Mouse (Mus musculus): Measurements from ENCODE around the gene Dvl3. TPM values are rescaled to one million over a fixed set of nuclear protein-coding genes. Genes with fewer than 3 reads are reported as not detected.

The Dvl3 gene
- polyA plus RNA-seq, 1 experiment from 2014 or later: 36.2 TPM

GRCm38 (mm10) chr16:20547423-20547822 lies 30.6 kb downstream of the Dvl3 start:
- H3K4me1 ChIP-seq (ENCODE audit: control insufficient read depth, insufficient read depth, low read length): peaks cover 19% of the 10 kb centered on the region
- H3K36me3 ChIP-seq (ENCODE audit: control insufficient read depth, insufficient read depth, low read length): peaks cover 26% of the 10 kb centered on the region
- H3K27ac ChIP-seq (ENCODE audit: low read length): no peak overlapping the region
- no peak for ATAC-seq
- no peaks in the 10 kb centered on the region for H3K27me3 ChIP-seq (ENCODE audit: control insufficient read depth, insufficient read depth, low read depth, low read length)
- peak overlapping the region; percentile 80 for H3K4me3 ChIP-seq (ENCODE audit: low read depth, low read length)
- WGBS: 54% methylated on average over 5 of the region's 5 CpGs
- 0 out of 2 replicates have a peak overlapping the region, but pooled peaks have one; percentile 77 for H3K9ac ChIP-seq (ENCODE audit: low read depth, low read length)
- H3K9me3 ChIP-seq (replicated peaks; ENCODE audit: control insufficient read depth, low read length, poor library complexity, severe bottlenecking): no peaks in the 10 kb centered on the region
- peak overlapping the region; percentile 77 for H3K4me2 ChIP-seq (ENCODE audit: low read length)

- Histone ChIP-seq H3K36me3 (ENCODE audit: control insufficient read depth, insufficient read depth, low read length) (peaks cover 30% of the 10 kb centered on the region), H3K9me3 (replicated peaks; ENCODE audit: control insufficient read depth, low read length, poor library complexity, severe bottlenecking) (no peaks in the 10 kb centered on the region), H3K27ac (ENCODE audit: low read length) (peak within 1 kb of the TSS; percentile 82), H3K9ac (ENCODE audit: low read depth, low read length) (peak within 1 kb of the TSS; percentile 90), H3K4me1 (ENCODE audit: control insufficient read depth, insufficient read depth, low read length) (peaks cover 19% of the 10 kb centered on the region), H3K4me2 (ENCODE audit: low read length) (peak within 1 kb of the TSS; percentile 90), H3K4me3 (ENCODE audit: low read depth, low read length) (peak within 1 kb of the TSS; percentile 80), H3K27me3 (ENCODE audit: control insufficient read depth, insufficient read depth, low read depth, low read length) (no peaks in the 10 kb centered on the region)
- ATAC-seq: peak; percentile 99
- under 1% methylated on average over 56 of the region's 56 CpGs for WGBS
These were observed 31.5 kb downstream of the Dvl3 start, which contains the start of gene Abcf3 for GRCm38 (mm10) chr16:20548096-20548948. Gene Abcf3 (plus strand): TSS chr16:20548577.

GRCm38 (mm10) chr16:20549161-20549560 lies 32.4 kb downstream of the Dvl3 start:
- peaks cover 19% of the 10 kb centered on the region for H3K4me1 ChIP-seq (ENCODE audit: control insufficient read depth, insufficient read depth, low read length)
- peak; percentile 0; the same call in 1 of the 2 replicates for ATAC-seq
- 50% methylated on average over 9 of the region's 9 CpGs for WGBS
- peaks cover 28% of the 10 kb centered on the region for H3K36me3 ChIP-seq (ENCODE audit: control insufficient read depth, insufficient read depth, low read length)
- no peaks in the 10 kb centered on the region for H3K9me3 ChIP-seq (replicated peaks; ENCODE audit: control insufficient read depth, low read length, poor library complexity, severe bottlenecking)
- H3K4me3 ChIP-seq (ENCODE audit: low read depth, low read length): peak overlapping the region; percentile 80
- H3K27ac ChIP-seq (ENCODE audit: low read length): no peak overlapping the region
- peak overlapping the region; percentile 90 for H3K4me2 ChIP-seq (ENCODE audit: low read length)
- no peaks in the 10 kb centered on the region for H3K27me3 ChIP-seq (ENCODE audit: control insufficient read depth, insufficient read depth, low read depth, low read length)
- peak overlapping the region; percentile 90 for H3K9ac ChIP-seq (ENCODE audit: low read depth, low read length)

- Histone ChIP-seq H3K27me3 (ENCODE audit: control insufficient read depth, insufficient read depth, low read depth, low read length) (no peaks in the 10 kb centered on the region), H3K4me2 (ENCODE audit: low read length) (no peak overlapping the region), H3K27ac (ENCODE audit: low read length) (no peak overlapping the region), H3K36me3 (ENCODE audit: control insufficient read depth, insufficient read depth, low read length) (peaks cover 31% of the 10 kb centered on the region), H3K9ac (ENCODE audit: low read depth, low read length) (no peak overlapping the region), H3K4me1 (ENCODE audit: control insufficient read depth, insufficient read depth, low read length) (peaks cover 19% of the 10 kb centered on the region), H3K9me3 (replicated peaks; ENCODE audit: control insufficient read depth, low read length, poor library complexity, severe bottlenecking) (no peaks in the 10 kb centered on the region), H3K4me3 (ENCODE audit: low read depth, low read length) (no peak overlapping the region)
- no peak for ATAC-seq
- WGBS: 95% methylated on average over 5 of the region's 5 CpGs
These were observed 34.9 kb downstream of the Dvl3 start for GRCm38 (mm10) chr16:20551691-20552090.

- H3K4me3 ChIP-seq (ENCODE audit: low read depth, low read length): no peak overlapping the region
- WGBS: 86% methylated on average over 1 of the region's 1 CpGs
- no peaks in the 10 kb centered on the region for H3K9me3 ChIP-seq (replicated peaks; ENCODE audit: control insufficient read depth, low read length, poor library complexity, severe bottlenecking)
- H3K27me3 ChIP-seq (ENCODE audit: control insufficient read depth, insufficient read depth, low read depth, low read length): no peaks in the 10 kb centered on the region
- ATAC-seq: no peak
- H3K27ac ChIP-seq (ENCODE audit: low read length): no peak overlapping the region
- no peak overlapping the region for H3K9ac ChIP-seq (ENCODE audit: low read depth, low read length)
- H3K36me3 ChIP-seq (ENCODE audit: control insufficient read depth, insufficient read depth, low read length): peaks cover 34% of the 10 kb centered on the region
- no peak overlapping the region for H3K4me2 ChIP-seq (ENCODE audit: low read length)
- peaks cover 15% of the 10 kb centered on the region for H3K4me1 ChIP-seq (ENCODE audit: control insufficient read depth, insufficient read depth, low read length)
These were observed 35.8 kb downstream of the Dvl3 start for GRCm38 (mm10) chr16:20552594-20552993.

- Histone ChIP-seq H3K4me1 (ENCODE audit: control insufficient read depth, insufficient read depth, low read length) (no peaks in the 10 kb centered on the region; the same call in 1 of the 2 replicates), H3K9ac (ENCODE audit: low read depth, low read length) (no peak overlapping the region), H3K27ac (ENCODE audit: low read length) (no peak overlapping the region), H3K27me3 (ENCODE audit: control insufficient read depth, insufficient read depth, low read depth, low read length) (no peaks in the 10 kb centered on the region), H3K4me2 (ENCODE audit: low read length) (no peak overlapping the region), H3K36me3 (ENCODE audit: control insufficient read depth, insufficient read depth, low read length) (peaks cover 51% of the 10 kb centered on the region), H3K4me3 (ENCODE audit: low read depth, low read length) (no peak overlapping the region), H3K9me3 (replicated peaks; ENCODE audit: control insufficient read depth, low read length, poor library complexity, severe bottlenecking) (no peaks in the 10 kb centered on the region)
- ATAC-seq: no peak
- WGBS: 89% methylated on average over 6 of the region's 6 CpGs
These were observed 38.2 kb downstream of the Dvl3 start for GRCm38 (mm10) chr16:20555000-20555399.

- H3K9me3 ChIP-seq (replicated peaks; ENCODE audit: control insufficient read depth, low read length, poor library complexity, severe bottlenecking): no peaks in the 10 kb centered on the region
- H3K36me3 ChIP-seq (ENCODE audit: control insufficient read depth, insufficient read depth, low read length): peaks cover 50% of the 10 kb centered on the region
- H3K4me3 ChIP-seq (ENCODE audit: low read depth, low read length): no peak overlapping the region
- H3K27ac ChIP-seq (ENCODE audit: low read length): no peak overlapping the region
- H3K9ac ChIP-seq (ENCODE audit: low read depth, low read length): no peak overlapping the region
- no peaks in the 10 kb centered on the region for H3K27me3 ChIP-seq (ENCODE audit: control insufficient read depth, insufficient read depth, low read depth, low read length)
- no peak for ATAC-seq
- WGBS: 84% methylated on average over 7 of the region's 7 CpGs
- no peaks in the 10 kb centered on the region for H3K4me1 ChIP-seq (ENCODE audit: control insufficient read depth, insufficient read depth, low read length)
- no peak overlapping the region for H3K4me2 ChIP-seq (ENCODE audit: low read length)
These were observed 40.6 kb downstream of the Dvl3 start for GRCm38 (mm10) chr16:20557381-20557780.

- 48% methylated on average over 1 of the region's 1 CpGs for WGBS
- no peak for ATAC-seq
- Histone ChIP-seq H3K27me3 (ENCODE audit: control insufficient read depth, insufficient read depth, low read depth, low read length) (no peaks in the 10 kb centered on the region; the same call in 1 of the 2 replicates), H3K9ac (ENCODE audit: low read depth, low read length) (no peak overlapping the region), H3K9me3 (replicated peaks; ENCODE audit: control insufficient read depth, low read length, poor library complexity, severe bottlenecking) (no peaks in the 10 kb centered on the region), H3K4me2 (ENCODE audit: low read length) (no peak overlapping the region), H3K27ac (ENCODE audit: low read length) (no peak overlapping the region), H3K36me3 (ENCODE audit: control insufficient read depth, insufficient read depth, low read length) (peaks cover 22% of the 10 kb centered on the region), H3K4me1 (ENCODE audit: control insufficient read depth, insufficient read depth, low read length) (no peaks in the 10 kb centered on the region), H3K4me3 (ENCODE audit: low read depth, low read length) (no peak overlapping the region)
These were observed 48.3 kb downstream of the Dvl3 start for GRCm38 (mm10) chr16:20565075-20565474.
